Mouse (Mus musculus) CD4-positive helper T cell, adult 2 months (primary cell): Measurements from ENCODE around the gene Slc9a9.
A peak's percentile ranks its signal among the peaks of the same experiment; 100 is the strongest.

Experiments
- DNase-seq: peaks from one replicate; pipeline ENCODE4 v3.0.0-alpha.2; 2012; ENCODE audit warnings: low read depth, missing footprints, low spot score

Slc9a9 gene

GRCm38 (mm10) chr9:95150597-95150996, 480.9 kb downstream of the Slc9a9 start:
- DNase-seq, result no peak

DNA sequence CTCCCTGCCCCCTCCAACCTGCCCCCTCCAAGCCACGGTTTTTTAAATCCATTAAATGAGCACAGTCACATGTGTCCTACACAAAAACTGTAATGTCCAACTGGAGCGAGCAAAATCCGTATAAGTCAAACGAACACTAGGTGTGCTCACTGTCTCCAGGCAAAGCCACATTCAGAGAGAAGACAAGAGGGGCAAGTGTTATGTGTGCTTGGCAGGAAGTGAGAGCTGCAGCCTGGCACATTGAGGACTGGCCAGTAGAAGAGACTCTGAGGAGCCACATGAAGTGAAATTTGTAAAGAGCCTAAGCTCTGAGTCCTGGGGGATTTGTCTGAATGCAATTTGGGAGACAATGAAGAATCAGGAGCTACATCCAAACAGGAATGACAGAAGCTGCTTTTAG, 481.3 kb downstream of the Slc9a9 start:
- no peak for DNase-seq

DNA sequence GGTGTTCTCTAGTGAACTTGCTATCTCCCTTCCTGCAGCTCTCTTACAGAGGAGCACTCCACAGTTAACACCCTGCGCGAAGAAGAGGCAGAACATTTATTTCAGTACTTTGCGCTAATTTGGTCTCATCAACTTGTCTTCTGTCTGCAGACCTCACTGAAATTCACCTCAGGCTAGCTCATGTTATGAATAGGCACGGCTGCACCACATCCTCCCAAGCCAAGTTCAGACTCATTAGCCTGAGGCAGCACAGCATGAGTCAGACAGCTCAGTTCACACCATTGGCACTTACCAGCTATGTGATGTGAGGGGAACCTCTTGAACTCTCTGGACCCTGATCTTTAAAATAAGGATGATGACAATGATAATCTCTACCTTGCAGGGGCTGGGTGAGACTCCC, 482.0 kb downstream of the Slc9a9 start:
- DNase-seq, result peak; percentile 50

DNA sequence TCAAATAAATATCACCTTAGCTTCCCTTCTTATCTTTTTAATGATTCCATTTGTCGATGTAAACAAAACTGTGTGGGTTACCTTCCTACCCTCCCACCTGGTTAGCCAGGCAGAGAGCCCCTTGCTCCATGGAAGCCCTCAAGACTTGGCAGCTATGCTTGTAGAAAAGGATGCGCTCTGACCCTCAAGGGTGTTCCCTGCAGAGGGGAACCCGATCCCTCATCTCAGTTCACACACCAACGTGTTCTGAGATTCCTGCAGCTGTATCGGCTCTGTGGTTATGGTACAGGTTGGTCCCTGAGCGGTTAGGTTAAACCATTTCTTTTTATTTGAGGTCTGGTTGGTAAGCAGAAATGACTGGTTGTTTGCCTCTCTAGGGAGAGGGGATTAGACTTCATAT, 484.3 kb downstream of the Slc9a9 start:
- DNase-seq, result no peak

DNA sequence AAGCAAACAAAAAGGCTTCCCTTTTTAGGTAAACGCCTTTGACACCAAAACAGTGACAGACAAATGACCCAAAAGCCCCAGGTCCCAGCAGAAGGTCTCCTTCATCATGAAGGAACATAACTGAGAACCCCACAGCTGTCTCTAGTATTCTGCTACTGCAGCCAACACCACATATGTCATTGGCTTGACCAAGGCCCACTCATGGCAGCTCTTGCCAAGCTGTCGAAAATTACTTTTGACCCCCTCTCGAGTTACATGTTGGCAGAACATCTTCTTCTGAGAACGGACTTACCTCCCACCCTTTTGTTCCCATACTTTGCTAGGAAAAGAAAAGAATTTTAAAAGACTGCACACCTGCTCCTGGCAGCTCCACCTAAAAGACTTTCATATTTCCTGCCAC, 488.2 kb downstream of the Slc9a9 start:
- DNase-seq, result no peak

- no peak for DNase-seq
Measured at GRCm38 (mm10) chr9:95158916-95159315, 489.2 kb downstream of the Slc9a9 start.

- no peak for DNase-seq
Measured at GRCm38 (mm10) chr9:95160575-95161300, 491.0 kb downstream of the Slc9a9 start.

DNA sequence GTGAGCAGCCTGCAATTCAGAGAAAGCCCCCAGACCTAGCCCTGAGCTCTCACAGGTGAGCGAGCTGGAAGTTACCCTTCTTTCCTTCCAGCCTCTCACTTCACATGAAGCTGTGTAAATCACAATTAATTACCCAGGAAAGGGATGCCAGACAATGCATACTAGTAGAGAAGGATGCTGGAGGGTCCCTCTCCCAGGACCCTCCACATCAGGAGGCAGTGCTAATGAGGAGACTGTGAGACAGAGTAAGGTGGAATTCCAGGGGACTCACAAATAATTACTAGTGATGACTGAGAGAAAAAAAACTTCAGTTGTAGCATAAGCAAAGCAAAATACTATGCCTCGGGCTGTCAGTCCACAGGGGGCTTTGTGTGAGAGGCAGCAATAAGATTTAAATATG, 492.0 kb downstream of the Slc9a9 start:
- DNase-seq, result no peak

- no peak for DNase-seq
Measured at GRCm38 (mm10) chr9:95166224-95166623, 496.5 kb downstream of the Slc9a9 start.

DNA sequence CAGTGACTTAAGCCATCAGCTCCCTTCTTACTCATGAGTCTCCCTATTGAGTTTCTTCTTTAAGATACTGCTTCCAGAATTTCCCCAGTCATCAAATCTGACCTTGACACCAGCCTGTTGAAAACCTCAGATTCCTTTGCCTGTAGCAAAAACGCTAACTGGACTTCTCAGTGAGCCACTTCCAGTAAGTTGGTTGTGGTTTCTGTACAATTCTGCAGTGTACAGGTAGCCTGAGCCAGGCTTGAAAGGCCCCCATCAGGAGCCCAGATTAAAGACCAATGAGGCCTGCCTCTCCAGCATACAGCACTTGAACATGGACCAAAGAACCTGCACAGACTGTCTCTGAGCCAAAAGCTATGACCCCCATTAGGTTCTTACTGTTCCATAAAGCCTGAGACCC, 498.1 kb downstream of the Slc9a9 start:
- no peak for DNase-seq

DNA sequence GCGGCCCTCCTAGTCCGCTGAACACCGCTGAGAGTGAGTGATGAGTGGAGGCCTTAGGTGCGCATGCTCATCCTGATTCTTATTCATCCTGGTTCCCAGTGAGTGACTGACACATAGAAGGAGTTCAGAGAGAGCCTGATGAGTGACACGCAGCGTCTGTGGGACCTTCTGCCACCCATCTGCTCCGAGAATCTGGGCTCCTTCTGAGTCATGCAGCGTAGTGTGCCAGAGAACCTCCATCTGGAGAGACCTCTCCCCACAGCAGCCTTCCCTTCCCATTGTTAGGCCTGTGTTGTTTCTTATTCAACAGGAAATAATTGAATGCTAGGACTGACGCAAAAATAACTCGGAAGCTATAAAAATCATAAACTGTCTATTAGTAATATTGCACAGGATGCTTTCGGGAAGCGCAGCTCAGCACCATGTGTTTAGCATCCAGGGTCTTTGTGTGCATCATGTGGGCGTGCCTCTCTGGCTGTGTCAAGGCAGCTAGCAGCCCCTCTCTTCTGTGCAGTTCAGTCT, 498.8 kb downstream of the Slc9a9 start:
- no peak for DNase-seq

DNA sequence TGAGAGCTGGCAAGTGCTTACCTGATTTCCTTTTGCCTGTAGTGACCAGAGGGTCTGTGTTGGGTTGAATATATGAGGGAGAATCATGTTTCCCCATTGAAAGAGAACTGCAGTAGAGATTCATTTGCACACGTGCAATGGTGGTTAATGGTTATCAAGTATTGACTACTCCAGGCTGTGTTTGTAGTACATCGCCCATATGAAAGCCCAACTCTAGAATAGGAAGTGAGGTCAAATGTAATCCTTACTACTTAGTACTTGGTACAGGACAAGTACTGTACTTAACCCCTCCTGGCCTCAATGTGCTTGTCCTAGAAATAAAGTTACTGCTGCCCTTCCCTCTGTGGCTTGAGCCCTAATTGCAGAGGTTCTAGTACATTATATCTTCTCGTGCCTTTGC, 508.5 kb downstream of the Slc9a9 start:
- no peak for DNase-seq

- DNase-seq, result no peak
Measured at GRCm38 (mm10) chr9:95180005-95180404, 510.3 kb downstream of the Slc9a9 start.

- DNase-seq, result no peak
Measured at GRCm38 (mm10) chr9:95180569-95180968, 510.9 kb downstream of the Slc9a9 start.

GRCm38 (mm10) chr9:95181241-95182043, 511.7 kb downstream of the Slc9a9 start:
- DNase-seq, result no peak

DNA sequence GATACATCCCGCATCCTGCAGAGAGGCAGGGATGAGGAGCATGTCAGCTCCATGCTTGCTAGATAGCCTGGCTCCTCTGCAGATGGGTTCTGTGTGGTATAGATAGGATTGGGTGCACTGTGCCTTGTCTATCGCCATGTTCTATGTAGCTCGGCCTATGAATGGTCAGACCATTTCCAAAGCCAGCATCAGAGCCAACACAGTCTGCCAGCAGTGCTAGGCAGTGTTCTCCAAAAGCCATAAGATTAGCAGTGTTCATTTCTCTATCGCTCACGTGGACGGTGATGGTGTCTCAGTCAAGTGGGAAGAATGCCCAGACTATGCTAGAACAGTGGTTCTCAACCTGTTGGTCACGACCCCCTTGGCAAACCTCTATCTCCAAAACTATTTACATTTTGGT, 512.6 kb downstream of the Slc9a9 start:
- no peak for DNase-seq

- DNase-seq, result no peak
Measured at GRCm38 (mm10) chr9:95184453-95184852, 514.7 kb downstream of the Slc9a9 start.

- no peak for DNase-seq
Measured at GRCm38 (mm10) chr9:95185840-95186239, 516.1 kb downstream of the Slc9a9 start.

DNA sequence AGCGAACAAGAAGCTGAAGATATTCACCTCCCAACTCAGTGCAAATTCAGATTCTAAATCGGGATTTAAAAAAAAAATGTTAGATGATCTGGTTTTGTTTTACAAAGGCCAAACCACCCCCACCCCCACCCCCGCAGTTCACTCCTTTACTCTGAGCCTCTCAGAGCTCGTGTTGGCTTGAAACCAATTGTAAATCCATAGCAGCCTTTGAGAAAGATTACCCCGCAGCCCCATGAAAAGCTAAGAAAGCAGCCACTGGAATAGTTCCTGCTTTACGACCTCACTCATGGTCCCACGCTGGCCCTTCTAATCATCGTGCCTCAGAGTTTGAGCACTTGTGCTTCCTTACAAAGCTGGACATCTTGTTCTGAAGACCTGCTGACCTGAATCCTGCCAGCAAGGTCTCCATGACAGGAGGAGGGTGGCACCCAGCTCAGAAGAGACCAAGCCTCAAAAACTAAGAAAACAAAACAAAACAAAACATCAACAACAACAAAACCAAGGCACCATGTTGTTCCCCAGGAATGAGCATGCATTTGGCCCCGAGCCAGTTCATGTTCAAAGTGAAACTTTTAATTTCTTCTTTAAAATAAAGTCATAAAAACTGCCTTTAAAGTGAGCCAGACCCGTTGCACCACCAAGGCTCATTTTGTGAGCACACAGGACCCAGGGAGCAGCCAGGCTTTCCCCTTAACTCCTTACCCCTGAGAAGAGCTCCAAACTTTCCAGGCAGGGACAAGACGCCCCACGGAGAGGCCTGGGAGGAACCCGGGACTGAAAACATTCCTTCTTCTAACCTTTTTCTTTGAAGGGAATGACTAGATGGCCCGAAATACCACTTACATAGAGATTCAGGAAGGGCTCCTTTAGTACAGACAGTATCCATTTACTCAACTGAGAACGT, 516.9 kb downstream of the Slc9a9 start:
- DNase-seq, result no peak

- no peak for DNase-seq
Measured at GRCm38 (mm10) chr9:95188362-95189217, 518.9 kb downstream of the Slc9a9 start.

GRCm38 (mm10) chr9:95189218-95189605, 519.5 kb downstream of the Slc9a9 start:
- DNase-seq, result no peak
